Mouse (Mus musculus): ENCODE data around the gene Kdr.
"Not testable (repeated sequence)": the region's sequence is repeated elsewhere in the genome, so short reads cannot be mapped to it uniquely, and the experiment has no call there.

The Kdr gene

GRCm38 (mm10) chr5:75956526-75956925 lies 21.7 kb downstream of the Kdr start:
- DNase-seq = no peak

- DNase-seq = no peak
Observed at GRCm38 (mm10) chr5:75955876-75956275, 22.4 kb downstream of the Kdr start.

GRCm38 (mm10) chr5:75954778-75955330 lies 23.4 kb downstream of the Kdr start:
- no peak for DNase-seq

GRCm38 (mm10) chr5:75954218-75954617 lies 24.0 kb downstream of the Kdr start:
- DNase-seq = no peak

- DNase-seq = no peak
Observed at GRCm38 (mm10) chr5:75952131-75952795, 26.0 kb downstream of the Kdr start.

GRCm38 (mm10) chr5:75950866-75951265 lies 27.4 kb downstream of the Kdr start:
- no peak for DNase-seq

GRCm38 (mm10) chr5:75945394-75945793 lies 32.9 kb downstream of the Kdr start:
- no peak for DNase-seq

GRCm38 (mm10) chr5:75943301-75943700 lies 35.0 kb downstream of the Kdr start:
- no peak for DNase-seq

- no peak for DNase-seq
Observed at GRCm38 (mm10) chr5:75941775-75942580, 36.3 kb downstream of the Kdr start.

- DNase-seq = no peak
Observed at GRCm38 (mm10) chr5:75939144-75939732, 39.0 kb downstream of the Kdr start.

- no peak for DNase-seq
Observed at GRCm38 (mm10) chr5:75938012-75938411, 40.2 kb downstream of the Kdr start.

- no peak for DNase-seq
Observed at GRCm38 (mm10) chr5:75936223-75936622, 42.0 kb downstream of the Kdr start.

- DNase-seq = no peak
Observed at GRCm38 (mm10) chr5:75935225-75935624, 43.0 kb downstream of the Kdr start.

- peak; percentile 8 to 36 for DNase-seq
Observed at GRCm38 (mm10) chr5:75934201-75934600, 44.1 kb downstream of the Kdr start.

GRCm38 (mm10) chr5:75933521-75934044 lies 44.7 kb downstream of the Kdr start:
- DNase-seq = peak; percentile 22 to 23

GRCm38 (mm10) chr5:75931458-75931857 lies 46.8 kb downstream of the Kdr start:
- DNase-seq = not testable (repeated sequence)

- no peak for DNase-seq
Observed at GRCm38 (mm10) chr5:75929960-75930359, 48.3 kb downstream of the Kdr start.

GRCm38 (mm10) chr5:75922677-75923076 lies 55.6 kb downstream of the Kdr start:
- no peak for DNase-seq

GRCm38 (mm10) chr5:75921730-75922387 lies 56.4 kb downstream of the Kdr start:
- no peak for DNase-seq

- no peak for DNase-seq
Observed at GRCm38 (mm10) chr5:75919601-75920000, 58.7 kb downstream of the Kdr start.

- no peak for DNase-seq
Observed at GRCm38 (mm10) chr5:75918139-75918538, 60.1 kb downstream of the Kdr start.

GRCm38 (mm10) chr5:75917231-75917630 lies 61.0 kb downstream of the Kdr start:
- DNase-seq = no peak

- no peak for DNase-seq
Observed at GRCm38 (mm10) chr5:75906102-75906501, 72.2 kb downstream of the Kdr start.

Data from thymus, postnatal 36 days (tissue).